Mouse (Mus musculus) cerebellum, adult 2 months (tissue): Measurements from ENCODE around the gene Zfyve28. TPM values are rescaled to one million over a fixed set of nuclear protein-coding genes. Genes with fewer than 3 reads are reported as not detected.

ENCODE experiments used
- DNase-seq, 2 experiments: peaks; one replicate each; pipeline ENCODE4 v3.0.0; 2021
- H3K27ac ChIP-seq: fragments of 200-500 bp; 2 replicates; pipeline ENCODE4 v1.5.1; 2012; ENCODE audit warnings: low read length, control low read depth, inconsistent platforms; ENCODE audit not compliant: insufficient read depth
- H3K27me3 ChIP-seq: fragments of 200-500 bp; 2 replicates; pipeline ENCODE4 v1.6.1; 2012; ENCODE audit warnings: inconsistent platforms, mild to moderate bottlenecking, low read length, moderate library complexity; ENCODE audit not compliant: control insufficient read depth, insufficient read depth
- H3K4me1 ChIP-seq: fragments of 200-500 bp; 2 replicates; pipeline ENCODE4 v1.6.1; 2011; ENCODE audit warnings: low read length; ENCODE audit not compliant: control insufficient read depth, insufficient read depth
- H3K4me3 ChIP-seq: fragments of 200-500 bp; replicated peaks from 2 replicates; pipeline ENCODE3; 2011; ENCODE audit warnings: mild to moderate bottlenecking, low read depth, low read length, control low read depth; ENCODE audit not compliant: insufficient read depth
- CTCF ChIP-seq: fragments of 200-500 bp; IDR thresholded peaks from 2 replicates; pipeline ENCODE4 v1.5.1; 2011; ENCODE audit warnings: low read depth, mild to moderate bottlenecking, control low read depth, low read length, moderate library complexity, borderline replicate concordance; ENCODE audit not compliant: insufficient read depth
- POLR2A ChIP-seq: fragments of 200-500 bp; IDR thresholded peaks from 2 replicates; pipeline ENCODE4 v1.6.1; 2011; ENCODE audit warnings: low read length, control low read depth, borderline replicate concordance; ENCODE audit not compliant: insufficient read depth
- WGBS: fragments of 180-500 bp; shearing (Covaris S2); methylation state at CpG from one replicate; pipeline ENCODE4 v1.1.7; 2018; 5-methylcytosine and 5-hydroxymethylcytosine counted together
- polyA plus RNA-seq: library from polyadenylated mRNA; depleted of rRNA; stranded (reverse); fragments of >200 nt; gene quantifications from 2 replicates; pipeline ENCODE4 v1.2.3, GENCODE M21; 2012; rRNA removed

Gene Zfyve28
- polyA plus RNA-seq, 1 experiment = 62.9 TPM

- WGBS = 27% methylated on average over 4 of the region's 4 CpGs
- Histone ChIP-seq H3K27me3 (no peaks in the 10 kb centered on the region), H3K4me1 (peaks cover 2% of the 10 kb centered on the region; the same call in 1 of the 2 replicates), H3K27ac (no peak overlapping the region), H3K4me3 (no peak overlapping the region)
- DNase-seq = peak in 1 of 2 experiments; percentile 12
- TF ChIP-seq CTCF (no peak), POLR2A (no peak)
Measured at GRCm38 (mm10) chr5:34165793-34166192, 122.5 kb downstream of the Zfyve28 start.

GRCm38 (mm10) chr5:34148476-34148875 is 139.8 kb downstream of the Zfyve28 start:
- no peak for DNase-seq
- no peak overlapping the region for H3K27ac ChIP-seq
- TF ChIP-seq POLR2A = no peak
- no peak for TF ChIP-seq CTCF
- no peaks in the 10 kb centered on the region for H3K4me1 ChIP-seq
- H3K4me3 ChIP-seq = no peak overlapping the region
- no peaks in the 10 kb centered on the region for H3K27me3 ChIP-seq

- Histone ChIP-seq H3K4me3 (no peak overlapping the region), H3K27me3 (no peaks in the 10 kb centered on the region), H3K4me1 (no peaks in the 10 kb centered on the region), H3K27ac (no peak overlapping the region)
- whole genome bisulfite sequencing = 92% methylated on average over 3 of the region's 3 CpGs
- TF ChIP-seq POLR2A (no peak), CTCF (no peak)
- DNase-seq = no peak
Measured at GRCm38 (mm10) chr5:34147554-34147953, 140.7 kb downstream of the Zfyve28 start.

Other genes starting within 250 kb of the Zfyve28 start
- 0.82 and 1.0 TPM in 2 replicates for gene Poln, start 119.0 kb downstream of the Zfyve28 start, polyA plus RNA-seq
- gene Haus3, start 118.9 kb downstream of the Zfyve28 start, polyA plus RNA-seq = 11.0 TPM in 2 replicates
- 91.6 and 96.5 TPM in 2 replicates for gene Mxd4, start 100.7 kb downstream of the Zfyve28 start, polyA plus RNA-seq
- 1.4 and 1.7 TPM in 2 replicates for gene Cfap99, start 151 bp upstream of the Zfyve28 start, polyA plus RNA-seq
- gene Rnf4, start 47.8 kb upstream of the Zfyve28 start, polyA plus RNA-seq = 77.5 and 80.0 TPM in 2 replicates
- gene Fam193a, start 81.5 kb upstream of the Zfyve28 start, polyA plus RNA-seq = 45.5 and 52.2 TPM in 2 replicates
- 9.6 and 10.0 TPM in 2 replicates for gene Tnip2, start 225.5 kb upstream of the Zfyve28 start, polyA plus RNA-seq
- gene Sh3bp2, start 237.4 kb upstream of the Zfyve28 start, polyA plus RNA-seq = 3.2 and 3.6 TPM in 2 replicates